Mouse (Mus musculus) megakaryocyte, embryonic 14.5 days (primary cell): ENCODE measurements around the gene Syap1. TPM values are rescaled to one million over a fixed set of nuclear protein-coding genes. Genes with fewer than 3 reads are reported as not detected.

Source experiments
- H3K27me3 ChIP-seq: replicated peaks from 2 replicates; pipeline ENCODE3; 2012; ENCODE audit warnings: inconsistent platforms
- H3K36me3 ChIP-seq: replicated peaks from 2 replicates; pipeline ENCODE3; 2012; ENCODE audit warnings: low read length, inconsistent platforms, mixed read lengths
- H3K4me1 ChIP-seq: 2 replicates; pipeline ENCODE4 v1.6.1; 2012; ENCODE audit warnings: inconsistent platforms
- H3K4me3 ChIP-seq: replicated peaks from 2 replicates; pipeline ENCODE3; 2012; ENCODE audit warnings: moderate library complexity, mild to moderate bottlenecking, inconsistent platforms
- H3K9me3 ChIP-seq: 2 replicates; pipeline ENCODE4 v1.6.1; 2012; ENCODE audit warnings: inconsistent platforms
- FLI1 ChIP-seq: IDR thresholded peaks from 2 replicates; pipeline ENCODE4 v1.6.1; 2012; ENCODE audit warnings: low read length, inconsistent platforms, mixed read lengths
- GATA1 ChIP-seq: IDR thresholded peaks from 3 replicates; pipeline ENCODE4 v1.6.1; 2012; ENCODE audit warnings: mixed read lengths, low read length, inconsistent platforms, borderline replicate concordance
- polyA plus RNA-seq: library from polyadenylated mRNA; stranded (reverse); fragments of >175 nt; gene quantifications from 2 replicates; pipeline ENCODE4 v1.2.3, GENCODE M21; 2012; ENCODE audit warnings: low replicate concordance; ENCODE audit not compliant: insufficient read depth

Syap1 gene
- polyA plus RNA-seq, 1 experiment: 9.4 TPM

DNA sequence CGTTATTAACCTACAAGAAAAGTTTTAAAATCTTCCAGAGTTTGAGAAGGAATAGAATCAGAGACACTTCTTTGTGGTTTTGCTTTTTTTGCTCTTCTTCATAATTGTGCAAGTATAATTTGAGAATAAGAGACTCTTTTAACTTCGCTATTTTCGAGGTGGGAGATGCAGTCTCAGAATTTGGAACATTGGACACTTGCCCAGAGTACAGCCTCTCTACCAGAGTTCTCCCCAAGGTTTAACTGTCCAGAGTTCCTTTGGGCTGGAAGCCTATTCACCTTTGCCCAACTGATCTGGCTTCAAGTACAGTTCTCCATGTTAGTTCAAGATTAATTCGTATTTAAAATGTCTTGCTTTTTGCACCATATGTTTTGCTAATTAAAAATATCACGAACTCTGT, 58.5 kb downstream of the Syap1 start:
- H3K27me3 ChIP-seq: peaks cover 4% of the 10 kb centered on the region
- peaks cover 5% of the 10 kb centered on the region; the same call in 1 of the 2 replicates for H3K4me1 ChIP-seq
- no peak for TF ChIP-seq FLI1
- TF ChIP-seq GATA1: no peak
- H3K9me3 ChIP-seq: no peaks in the 10 kb centered on the region
- H3K36me3 ChIP-seq: peaks cover 4% of the 10 kb centered on the region
- H3K4me3 ChIP-seq: peak overlapping the region; percentile 97

- H3K9me3 ChIP-seq: no peaks in the 10 kb centered on the region
- peaks cover 4% of the 10 kb centered on the region for H3K36me3 ChIP-seq
- peaks cover 4% of the 10 kb centered on the region for H3K27me3 ChIP-seq
- no peak for TF ChIP-seq GATA1
- no peak for TF ChIP-seq FLI1
- H3K4me1 ChIP-seq: peaks cover 5% of the 10 kb centered on the region; the same call in 1 of the 2 replicates
- H3K4me3 ChIP-seq: peak within 1 kb of the TSS; percentile 97
These were observed 59.0 kb downstream of the Syap1 start, which contains the start of gene Txlng for GRCm38 (mm10) chrX:162829203-162829708. TSS of gene Txlng (minus strand) at chrX:162829454.

GRCm38 (mm10) chrX:162828783-162829182, 59.5 kb downstream of the Syap1 start:
- Histone ChIP-seq H3K4me3 (peak overlapping the region; percentile 97), H3K36me3 (peaks cover 5% of the 10 kb centered on the region), H3K4me1 (peaks cover 5% of the 10 kb centered on the region; the same call in 1 of the 2 replicates), H3K27me3 (peaks cover 4% of the 10 kb centered on the region), H3K9me3 (no peaks in the 10 kb centered on the region)
- no peak for TF ChIP-seq FLI1
- TF ChIP-seq GATA1: no peak

GRCm38 (mm10) chrX:162828016-162828415, 60.2 kb downstream of the Syap1 start:
- peaks cover 7% of the 10 kb centered on the region for H3K36me3 ChIP-seq
- H3K4me3 ChIP-seq: peak overlapping the region; percentile 97
- H3K9me3 ChIP-seq: no peaks in the 10 kb centered on the region
- TF ChIP-seq FLI1 (no peak), GATA1 (no peak)
- H3K4me1 ChIP-seq: peaks cover 5% of the 10 kb centered on the region; the same call in 1 of the 2 replicates
- peaks cover 4% of the 10 kb centered on the region for H3K27me3 ChIP-seq

Other genes with a start within 250 kb of the Syap1 start
- gene Reps2, start 244.8 kb downstream of the Syap1 start, polyA plus RNA-seq: not detected in 2 replicates
- gene Rbbp7, start 128.0 kb downstream of the Syap1 start, polyA plus RNA-seq: 3.9 and 30.8 TPM in 2 replicates
- gene Txlng, start 59.0 kb downstream of the Syap1 start, polyA plus RNA-seq: 0.56 and 1.6 TPM in 2 replicates
- gene Ctps2, start 12.8 kb upstream of the Syap1 start, polyA plus RNA-seq: 2.9 TPM in 1 of 2 replicates, not detected in the other
- gene S100g, start 76.2 kb upstream of the Syap1 start, polyA plus RNA-seq: not detected in 2 replicates